ENCODE assay signal across 12 mouse cellular contexts in genomic region chr7:27685220-27685619, GRCm38 (mm10). TPM values are rescaled to one million over a fixed set of nuclear protein-coding genes. Genes with fewer than 3 reads are reported as not detected.
A peak's percentile ranks its signal among the peaks of the same experiment; 100 is the strongest.
DNase-seq lines count a peak whose midpoint lies in the region; ATAC-seq lines count a peak whose summit lies in the region.
"Had no signal": no experiment of that assay in that cellular context is flagged by ENCODE, and none has a peak within 500 bp of the region (broad histone marks: within the 10 kb centered on the region; RNA-seq: fewer than 3 reads in every experiment).

No protein-coding gene starts in this region.

- H3K9me3 ChIP-seq in megakaryocyte, embryonic 14.5 days: no peaks in the 10 kb centered on the region
- H3K9me3 ChIP-seq in forebrain, embryonic 10.5 days: no peaks in the 10 kb centered on the region
- H3K9me3 ChIP-seq in hindbrain, embryonic 15.5 days: no peaks in the 10 kb centered on the region
- no peaks in the 10 kb centered on the region for H3K9me3 ChIP-seq in neural tube, embryonic 13.5 days

- no peak for ATAC-seq in megakaryocyte, adult 5-6 weeks (ENCODE audit: poor library complexity, severe bottlenecking)
- no peak for ATAC-seq in hindbrain, embryonic 15.5 days (ENCODE audit: low FRiP score, low read depth)
- ATAC-seq in neural tube, embryonic 13.5 days (ENCODE audit: low read depth): no peak
- no peak for ATAC-seq in inflammation-experienced regulatory T-cells, adult 6 months

- H3K4me2 ChIP-seq in hindbrain, embryonic 15.5 days: peak overlapping the region; percentile 51
- peak overlapping the region; percentile 43 for H3K4me2 ChIP-seq in neural tube, embryonic 13.5 days

- peak overlapping the region; percentile 65 for H3K27ac ChIP-seq in forebrain, embryonic 10.5 days
- 0 out of 2 replicates have a peak overlapping the region, but pooled peaks have one; percentile 22 for H3K27ac ChIP-seq in hindbrain, embryonic 15.5 days (replicated peaks)
- H3K27ac ChIP-seq in neural tube, embryonic 13.5 days (replicated peaks): no peak overlapping the region
- H3K27ac ChIP-seq: kidney, postnatal 0 days had no signal

- DNase-seq in forebrain, embryonic 10.5 days (ENCODE audit: extremely low spot score, low spot score): no peak
- no peak for DNase-seq in kidney, adult 9 months
- DNase-seq: adrenal gland, postnatal 14 days had no signal

- 42% methylated on average over 5 of the region's 5 CpGs for WGBS in forebrain, embryonic 10.5 days
- WGBS in hindbrain, embryonic 15.5 days: 39% methylated on average over 5 of the region's 5 CpGs
- WGBS in neural tube, embryonic 13.5 days: 45% methylated on average over 5 of the region's 5 CpGs

- peak overlapping the region; percentile 37 for H3K9ac ChIP-seq in hindbrain, embryonic 15.5 days
- H3K9ac ChIP-seq in neural tube, embryonic 13.5 days: peak overlapping the region; percentile 57; the same call in 1 of the 2 replicates

- H3K36me3 ChIP-seq in megakaryocyte, embryonic 14.5 days (replicated peaks; ENCODE audit: low read length): no peaks in the 10 kb centered on the region
- no peaks in the 10 kb centered on the region for H3K36me3 ChIP-seq in forebrain, embryonic 10.5 days (replicated peaks)
- H3K36me3 ChIP-seq in hindbrain, embryonic 15.5 days: no peaks in the 10 kb centered on the region
- no peaks in the 10 kb centered on the region for H3K36me3 ChIP-seq in neural tube, embryonic 13.5 days

- H3K4me3 ChIP-seq in megakaryocyte, embryonic 14.5 days (replicated peaks): peak overlapping the region; percentile 59
- H3K4me3 ChIP-seq in forebrain, embryonic 10.5 days: peak overlapping the region; percentile 33
- H3K4me3 ChIP-seq in hindbrain, embryonic 15.5 days: peak overlapping the region; percentile 27
- peak overlapping the region; percentile 15; the same call in 1 of the 2 replicates for H3K4me3 ChIP-seq in neural tube, embryonic 13.5 days

- H3K27me3 ChIP-seq in megakaryocyte, embryonic 14.5 days (replicated peaks): no peaks in the 10 kb centered on the region
- H3K27me3 ChIP-seq in forebrain, embryonic 10.5 days (ENCODE audit: poor library complexity, severe bottlenecking): no peaks in the 10 kb centered on the region
- no peaks in the 10 kb centered on the region for H3K27me3 ChIP-seq in hindbrain, embryonic 15.5 days
- no peaks in the 10 kb centered on the region for H3K27me3 ChIP-seq in neural tube, embryonic 13.5 days

- H3K4me1 ChIP-seq in megakaryocyte, embryonic 14.5 days: peaks cover 56% of the 10 kb centered on the region
- H3K4me1 ChIP-seq in forebrain, embryonic 10.5 days: peaks cover 20% of the 10 kb centered on the region
- peaks cover 22% of the 10 kb centered on the region for H3K4me1 ChIP-seq in hindbrain, embryonic 15.5 days (replicated peaks)
- peaks cover 23% of the 10 kb centered on the region for H3K4me1 ChIP-seq in neural tube, embryonic 13.5 days (replicated peaks)

RNA-seq across cellular contexts. Expression of gene Zfp607b, which starts 3.9 kb away (rescaled TPM):
- 0.03 TPM in 1 of 2 replicates, not detected in the other for polyA plus RNA-seq in megakaryocyte, embryonic 14.5 days (2012; ENCODE audit: insufficient read depth, low replicate concordance)
- total RNA-seq in megakaryocyte, adult 5-6 weeks (2015): 0.46 and 1.4 TPM in 2 replicates
- 0.41 and 1.6 TPM in 2 replicates for total RNA-seq in megakaryocyte, adult 5-6 weeks (2017)
- polyA plus RNA-seq in forebrain, embryonic 10.5 days (2016; fragmentation: Nextera tagmentation; extraction: Ambion mirVana): 6.7 and 7.6 TPM in 2 replicates
- polyA plus RNA-seq in hindbrain, embryonic 15.5 days (2015; fragmentation: Nextera tagmentation; extraction: Ambion mirVana): 13.4 and 13.8 TPM in 2 replicates
- 7.6 and 8.9 TPM in 2 replicates for polyA plus RNA-seq in neural tube, embryonic 13.5 days (2015; fragmentation: Nextera tagmentation; extraction: Ambion mirVana)
- 1 to 10 TPM; 1.9 to 3.5 (median 3.3) TPM for polyA plus RNA-seq in inflammation-experienced regulatory T-cells, adult 6 months (2017; shearing (Covaris generic))

RNA-seq across cellular contexts. Expression of gene Map3k10, which starts 10.8 kb away (rescaled TPM):
- 22.4 and 38.4 TPM in 2 replicates for polyA plus RNA-seq in megakaryocyte, embryonic 14.5 days (2012; ENCODE audit: insufficient read depth, low replicate concordance)
- 1.7 and 2.4 TPM in 2 replicates for total RNA-seq in megakaryocyte, adult 5-6 weeks (2015)
- total RNA-seq in megakaryocyte, adult 5-6 weeks (2017): 2.3 and 4.3 TPM in 2 replicates
- polyA plus RNA-seq in forebrain, embryonic 10.5 days (2016; fragmentation: Nextera tagmentation; extraction: Ambion mirVana): 7.9 and 8.3 TPM in 2 replicates
- 20.8 and 21.0 TPM in 2 replicates for polyA plus RNA-seq in hindbrain, embryonic 15.5 days (2015; fragmentation: Nextera tagmentation; extraction: Ambion mirVana)
- polyA plus RNA-seq in neural tube, embryonic 13.5 days (2015; fragmentation: Nextera tagmentation; extraction: Ambion mirVana): 11.6 and 12.7 TPM in 2 replicates
- polyA plus RNA-seq in inflammation-experienced regulatory T-cells, adult 6 months (2017; shearing (Covaris generic)): 1 to 10 TPM in 1 of 3 experiments, under 1 TPM in 2; 0.88 to 1.4 (median 0.91) TPM

RNA-seq across cellular contexts. Expression of gene Ttc9b, which starts 31.5 kb away (rescaled TPM):
- not detected in 2 replicates for polyA plus RNA-seq in megakaryocyte, embryonic 14.5 days (2012; ENCODE audit: insufficient read depth, low replicate concordance)
- total RNA-seq in megakaryocyte, adult 5-6 weeks (2015): not detected in 2 replicates
- not detected in 2 replicates for total RNA-seq in megakaryocyte, adult 5-6 weeks (2017)
- 2.8 and 3.7 TPM in 2 replicates for polyA plus RNA-seq in forebrain, embryonic 10.5 days (2016; fragmentation: Nextera tagmentation; extraction: Ambion mirVana)
- 80.0 and 88.8 TPM in 2 replicates for polyA plus RNA-seq in hindbrain, embryonic 15.5 days (2015; fragmentation: Nextera tagmentation; extraction: Ambion mirVana)
- 45.8 and 54.8 TPM in 2 replicates for polyA plus RNA-seq in neural tube, embryonic 13.5 days (2015; fragmentation: Nextera tagmentation; extraction: Ambion mirVana)
- not detected for polyA plus RNA-seq in inflammation-experienced regulatory T-cells, adult 6 months (2017; shearing (Covaris generic))
- total RNA-seq: common myeloid progenitor, adult 5-6 weeks; gastrocnemius, adult 8-10 months; liver, adult 2 months had no signal
- polyA plus RNA-seq: kidney, postnatal 0 days; liver, adult 2 months had no signal

RNA-seq across cellular contexts. Expression of gene Zfp60, which starts 46.0 kb away (rescaled TPM):
- not detected in 2 replicates for polyA plus RNA-seq in megakaryocyte, embryonic 14.5 days (2012; ENCODE audit: insufficient read depth, low replicate concordance)
- 4.6 and 5.1 TPM in 2 replicates for total RNA-seq in megakaryocyte, adult 5-6 weeks (2015)
- total RNA-seq in megakaryocyte, adult 5-6 weeks (2017): 3.3 and 4.3 TPM in 2 replicates
- 70.8 and 76.5 TPM in 2 replicates for polyA plus RNA-seq in forebrain, embryonic 10.5 days (2016; fragmentation: Nextera tagmentation; extraction: Ambion mirVana)
- polyA plus RNA-seq in hindbrain, embryonic 15.5 days (2015; fragmentation: Nextera tagmentation; extraction: Ambion mirVana): 97.5 and 99.8 TPM in 2 replicates
- polyA plus RNA-seq in neural tube, embryonic 13.5 days (2015; fragmentation: Nextera tagmentation; extraction: Ambion mirVana): 104 and 121 TPM in 2 replicates
- polyA plus RNA-seq in inflammation-experienced regulatory T-cells, adult 6 months (2017; shearing (Covaris generic)): 10 to 100 TPM in 1 of 3 experiments, 1 to 10 TPM in 2; 7.2 to 12.6 (median 8.5) TPM

Comparison
In these comparisons a context has a peak if more than half of its experiments do, and no peak if none do; other contexts are left out.
1. RNA of gene Ttc9b, which starts 31.5 kb away (polyA plus RNA-seq): 80.0 to 88.8 TPM in hindbrain, embryonic 15.5 days and 45.8 to 54.8 TPM in neural tube, embryonic 13.5 days; 2.8 to 3.7 TPM in forebrain, embryonic 10.5 days, not detected in megakaryocyte, embryonic 14.5 days and not detected in inflammation-experienced regulatory T-cells, adult 6 months; every median in the first group is over 10 times any median in the second.
2. Peak in every context shown above with its lines, with median percentiles within 50 percentile points of each other: H3K4me3 ChIP-seq.